Mouse (Mus musculus): ENCODE measurements around the gene Rpa2.
A peak's percentile ranks its signal among the peaks of the same experiment; 100 is the strongest.
"Not testable (repeated sequence)": the region's sequence is repeated elsewhere in the genome, so short reads cannot be mapped to it uniquely, and the experiment has no call there.

The Rpa2 gene

GRCm38 (mm10) chr4:132763125-132763524 is 5.0 kb upstream of the Rpa2 start:
- DNase-seq, result not testable (repeated sequence)

GRCm38 (mm10) chr4:132771776-132772175 is 3.6 kb downstream of the Rpa2 start:
- DNase-seq, result no peak

- no peak for DNase-seq
Observed at GRCm38 (mm10) chr4:132774905-132775304, 6.8 kb downstream of the Rpa2 start.

GRCm38 (mm10) chr4:132776764-132777163 is 8.6 kb downstream of the Rpa2 start:
- DNase-seq, result peak; percentile 55 to 57

- DNase-seq, result no peak
Observed at GRCm38 (mm10) chr4:132778562-132779201, 10.6 kb downstream of the Rpa2 start.

- DNase-seq, result no peak
Observed at GRCm38 (mm10) chr4:132780288-132780687, 12.2 kb downstream of the Rpa2 start.

GRCm38 (mm10) chr4:132783732-132784131 is 15.6 kb downstream of the Rpa2 start:
- DNase-seq, result no peak

- no peak for DNase-seq
Observed at GRCm38 (mm10) chr4:132785228-132785627, 17.1 kb downstream of the Rpa2 start.

- DNase-seq, result no peak
Observed at GRCm38 (mm10) chr4:132789731-132790130, 21.6 kb downstream of the Rpa2 start.

GRCm38 (mm10) chr4:132793322-132794004 is 25.3 kb downstream of the Rpa2 start:
- DNase-seq, result not testable (repeated sequence)

GRCm38 (mm10) chr4:132794028-132794427 is 25.9 kb downstream of the Rpa2 start:
- no peak for DNase-seq

- DNase-seq, result no peak
Observed at GRCm38 (mm10) chr4:132794760-132795159, 26.6 kb downstream of the Rpa2 start.

- DNase-seq, result no peak
Observed at GRCm38 (mm10) chr4:132795171-132795570, 27.0 kb downstream of the Rpa2 start.

- peak; percentile 2 to 16 for DNase-seq
Observed at GRCm38 (mm10) chr4:132796196-132796886, 28.2 kb downstream of the Rpa2 start, which contains the start of gene Themis2. Gene Themis2, minus strand, starts transcription at chr4:132796387.

- no peak for DNase-seq
Observed at GRCm38 (mm10) chr4:132797461-132797860, 29.3 kb downstream of the Rpa2 start.

GRCm38 (mm10) chr4:132798028-132798427 is 29.9 kb downstream of the Rpa2 start:
- no peak for DNase-seq

- DNase-seq, result not testable (repeated sequence)
Observed at GRCm38 (mm10) chr4:132798666-132799065, 30.5 kb downstream of the Rpa2 start.

- no peak for DNase-seq
Observed at GRCm38 (mm10) chr4:132799845-132800244, 31.7 kb downstream of the Rpa2 start.

GRCm38 (mm10) chr4:132801176-132802077 is 33.3 kb downstream of the Rpa2 start:
- no peak for DNase-seq

GRCm38 (mm10) chr4:132802171-132802637 is 34.1 kb downstream of the Rpa2 start:
- no peak for DNase-seq

- no peak for DNase-seq
Observed at GRCm38 (mm10) chr4:132803212-132803611, 35.1 kb downstream of the Rpa2 start.

GRCm38 (mm10) chr4:132803876-132804275 is 35.7 kb downstream of the Rpa2 start:
- no peak for DNase-seq

- no peak for DNase-seq
Observed at GRCm38 (mm10) chr4:132804331-132804730, 36.2 kb downstream of the Rpa2 start.
